ENCODE assay signal across 17 mouse cellular contexts in genomic region chr19:29739608-29740007, GRCm38 (mm10). TPM values are rescaled to one million over a fixed set of nuclear protein-coding genes. Genes with fewer than 3 reads are reported as not detected.
DNase-seq lines count a peak whose midpoint lies in the region; ATAC-seq and TF ChIP-seq lines count a peak whose summit lies in the region.
"Had no signal": no experiment of that assay in that cellular context is flagged by ENCODE, and none has a peak within 500 bp of the region (broad histone marks: within the 10 kb centered on the region; RNA-seq: fewer than 3 reads in every experiment).

No protein-coding gene starts in this region.

- no peak for TF ChIP-seq POLR2A in liver, adult 2 months (IDR thresholded peaks at IDR 0.05; ENCODE audit: extremely low read depth, insufficient read depth, low read length)

- peak; percentile 3 for DNase-seq in forebrain, embryonic 14.5 days (ENCODE audit: low spot score)
- DNase-seq in liver, adult 2 months (ENCODE audit: extremely low read depth, low read depth, low spot score): peak; percentile 58
- no peak for DNase-seq in liver, embryonic 11.5 days (ENCODE audit: low spot score)
- peak; percentile 12 for DNase-seq in CD4-positive helper T cell, adult 2 months (ENCODE audit: low read depth, low spot score)
- DNase-seq in embryo, embryonic 10.5 days (ENCODE audit: low spot score): peak; percentile 6
- no peak for DNase-seq in cerebellum, postnatal 36 days
- DNase-seq in layer of hippocampus, adult 11-12 months (ENCODE audit: low spot score): no peak
- DNase-seq: gastrocnemius, postnatal 25 days; heart, postnatal 14 days; right cerebral cortex, postnatal 4 days had no signal

- no peak overlapping the region for H3K9ac ChIP-seq in forebrain, embryonic 14.5 days (ENCODE audit: low read length)
- H3K9ac ChIP-seq in forebrain, embryonic 12.5 days: no peak overlapping the region
- H3K9ac ChIP-seq in liver, adult 2 months (ENCODE audit: low read depth, low read length): no peak overlapping the region
- H3K9ac ChIP-seq in liver, embryonic 11.5 days (ENCODE audit: low read depth, low read length): no peak overlapping the region
- H3K9ac ChIP-seq: embryonic facial prominence, embryonic 12.5 days; forebrain, embryonic 13.5 days had no signal

- H3K36me3 ChIP-seq in forebrain, embryonic 14.5 days (ENCODE audit: control insufficient read depth, insufficient read depth, low read length): no peaks in the 10 kb centered on the region
- no peaks in the 10 kb centered on the region for H3K36me3 ChIP-seq in forebrain, embryonic 12.5 days (replicated peaks)
- peaks cover 2% of the 10 kb centered on the region; the same call in 1 of the 2 replicates for H3K36me3 ChIP-seq in liver, adult 2 months (ENCODE audit: control insufficient read depth, insufficient read depth, low read length)
- no peaks in the 10 kb centered on the region for H3K36me3 ChIP-seq in liver, embryonic 11.5 days (ENCODE audit: control insufficient read depth, insufficient read depth, low read length)
- H3K36me3 ChIP-seq: embryonic facial prominence, embryonic 12.5 days had no signal

- no peak overlapping the region for H3K4me2 ChIP-seq in forebrain, embryonic 14.5 days (ENCODE audit: low read length)
- H3K4me2 ChIP-seq in forebrain, embryonic 12.5 days: no peak overlapping the region
- no peak overlapping the region for H3K4me2 ChIP-seq in liver, embryonic 11.5 days
- H3K4me2 ChIP-seq: embryonic facial prominence, embryonic 12.5 days; forebrain, embryonic 13.5 days had no signal

- H3K4me3 ChIP-seq in forebrain, embryonic 14.5 days (ENCODE audit: low read depth, low read length): no peak overlapping the region
- no peak overlapping the region for H3K4me3 ChIP-seq in forebrain, embryonic 12.5 days (replicated peaks)
- H3K4me3 ChIP-seq in liver, adult 2 months (ENCODE audit: insufficient read depth, low read depth, low read length): no peak overlapping the region
- H3K4me3 ChIP-seq in liver, embryonic 11.5 days (ENCODE audit: low read depth, low read length): no peak overlapping the region
- H3K4me3 ChIP-seq: embryonic facial prominence, embryonic 12.5 days; forebrain, embryonic 13.5 days had no signal

- WGBS in forebrain, embryonic 14.5 days: 83% methylated on average over 2 of the region's 2 CpGs
- WGBS in forebrain, embryonic 12.5 days: 87% methylated on average over 2 of the region's 2 CpGs
- 90% methylated on average over 2 of the region's 2 CpGs for WGBS in liver, adult 2 months
- WGBS in liver, embryonic 11.5 days: 92% methylated on average over 2 of the region's 2 CpGs

- ATAC-seq in forebrain, embryonic 14.5 days: no peak
- ATAC-seq in forebrain, embryonic 12.5 days (ENCODE audit: low FRiP score): no peak
- ATAC-seq in liver, embryonic 11.5 days (replicated peaks; ENCODE audit: low FRiP score): no peak
- ATAC-seq: forebrain, embryonic 13.5 days; intestine, embryonic 16.5 days; midbrain, embryonic 16.5 days had no signal

- peaks cover 4% of the 10 kb centered on the region; the same call in 1 of the 2 replicates for H3K79me2 ChIP-seq in liver, adult 2 months (ENCODE audit: control insufficient read depth, insufficient read depth, low read length)

- no peaks in the 10 kb centered on the region for H3K4me1 ChIP-seq in forebrain, embryonic 14.5 days (ENCODE audit: control insufficient read depth, insufficient read depth, low read length)
- no peaks in the 10 kb centered on the region for H3K4me1 ChIP-seq in forebrain, embryonic 12.5 days
- peaks cover 4% of the 10 kb centered on the region; the same call in 1 of the 2 replicates for H3K4me1 ChIP-seq in liver, adult 2 months (ENCODE audit: control insufficient read depth, insufficient read depth, low read length)
- no peaks in the 10 kb centered on the region for H3K4me1 ChIP-seq in liver, embryonic 11.5 days (replicated peaks; ENCODE audit: control insufficient read depth, insufficient read depth, low read length)
- H3K4me1 ChIP-seq: embryonic facial prominence, embryonic 12.5 days; forebrain, embryonic 13.5 days had no signal

- no peaks in the 10 kb centered on the region for H3K27me3 ChIP-seq in forebrain, embryonic 14.5 days (replicated peaks; ENCODE audit: control insufficient read depth, insufficient read depth, low read length)
- no peaks in the 10 kb centered on the region for H3K27me3 ChIP-seq in forebrain, embryonic 12.5 days
- no peaks in the 10 kb centered on the region for H3K27me3 ChIP-seq in liver, adult 2 months (ENCODE audit: control insufficient read depth, insufficient read depth, low read length)
- H3K27me3 ChIP-seq in liver, embryonic 11.5 days (replicated peaks; ENCODE audit: control insufficient read depth, insufficient read depth, low read length): no peaks in the 10 kb centered on the region
- H3K27me3 ChIP-seq: embryonic facial prominence, embryonic 12.5 days; forebrain, embryonic 13.5 days had no signal

- no peak overlapping the region for H3K27ac ChIP-seq in forebrain, embryonic 14.5 days (ENCODE audit: low read depth, low read length)
- H3K27ac ChIP-seq in forebrain, embryonic 12.5 days: no peak overlapping the region
- no peak overlapping the region for H3K27ac ChIP-seq in liver, adult 2 months (replicated peaks; ENCODE audit: insufficient read depth, low read depth, low read length)
- no peak overlapping the region for H3K27ac ChIP-seq in liver, embryonic 11.5 days (ENCODE audit: low read depth, low read length)
- H3K27ac ChIP-seq: embryonic facial prominence, embryonic 12.5 days; forebrain, embryonic 13.5 days had no signal

- TF ChIP-seq CTCF in liver, adult 2 months (IDR thresholded peaks at IDR 0.05; ENCODE audit: low read depth, low read length): peak; percentile 29; the same call in 1 of the 2 replicates

- no peaks in the 10 kb centered on the region for H3K9me3 ChIP-seq in forebrain, embryonic 14.5 days (replicated peaks; ENCODE audit: control insufficient read depth, low read length)
- no peaks in the 10 kb centered on the region for H3K9me3 ChIP-seq in forebrain, embryonic 12.5 days
- H3K9me3 ChIP-seq in liver, embryonic 11.5 days (ENCODE audit: control insufficient read depth, low read length): no peaks in the 10 kb centered on the region
- H3K9me3 ChIP-seq: embryonic facial prominence, embryonic 12.5 days; forebrain, embryonic 13.5 days had no signal

RNA-seq across cellular contexts. Expression of gene Mlana, which starts 42.0 kb away (rescaled TPM):
- polyA plus RNA-seq in forebrain, embryonic 14.5 days (2014; fragmentation: Nextera tagmentation; extraction: Ambion mirVana): not detected in 2 replicates
- polyA plus RNA-seq in forebrain, embryonic 12.5 days (2016; fragmentation: Nextera tagmentation; extraction: Ambion mirVana): not detected in 2 replicates
- total RNA-seq in liver, adult 2 months (2014; rRNA removed): not detected in 2 replicates
- not detected in 2 replicates for polyA plus RNA-seq in liver, adult 2 months (2012; rRNA removed)
- not detected in 2 replicates for polyA plus RNA-seq in liver, embryonic 11.5 days (2014; fragmentation: Nextera tagmentation; extraction: Ambion mirVana)
- total RNA-seq: gastrocnemius, postnatal 25 days; neutrophil, adult 5-6 weeks had no signal
- polyA plus RNA-seq: forebrain, embryonic 13.5 days; intestine, embryonic 16.5 days; midbrain, embryonic 16.5 days; testis, adult 2 months had no signal

Comparison
In these comparisons a context has a peak if more than half of its experiments do, and no peak if none do; other contexts are left out.
1. DNase-seq: peak in forebrain, embryonic 14.5 days (single experiment), liver, adult 2 months (single experiment), CD4-positive helper T cell, adult 2 months (single experiment) and embryo, embryonic 10.5 days (single experiment); none in liver, embryonic 11.5 days (single experiment), cerebellum, postnatal 36 days (0 of 2) and layer of hippocampus, adult 11-12 months (single experiment).